Mouse (Mus musculus): ENCODE measurements around the gene Zrsr2.

The Zrsr2 gene

DNA sequence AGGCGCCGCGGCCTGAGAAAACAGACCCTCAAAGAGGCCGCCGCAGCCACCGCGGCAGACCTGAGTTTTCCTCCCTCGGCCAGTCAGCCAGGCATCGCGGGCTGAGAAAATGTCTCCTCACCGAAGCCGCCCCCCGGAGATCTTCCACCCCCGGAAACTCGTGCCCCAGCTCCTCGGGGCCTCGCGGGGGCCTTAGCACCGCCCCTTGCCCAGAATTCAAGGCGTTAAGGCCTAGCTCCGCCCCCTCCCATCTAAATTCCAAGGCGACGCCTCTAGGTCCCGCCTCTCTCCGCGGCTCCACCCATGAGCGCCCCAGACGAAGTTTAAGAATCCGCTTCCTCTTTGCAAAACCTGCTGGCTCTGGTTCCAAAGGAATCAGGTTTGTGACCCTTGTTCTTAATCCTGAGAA is at the start of gene Zrsr2:
Gene Zrsr2 (minus strand): TSS at position 195 of the 409 bp plus-strand sequence.
- peak; percentile 92 for DNase-seq (ENCODE audit: low spot score)

DNA sequence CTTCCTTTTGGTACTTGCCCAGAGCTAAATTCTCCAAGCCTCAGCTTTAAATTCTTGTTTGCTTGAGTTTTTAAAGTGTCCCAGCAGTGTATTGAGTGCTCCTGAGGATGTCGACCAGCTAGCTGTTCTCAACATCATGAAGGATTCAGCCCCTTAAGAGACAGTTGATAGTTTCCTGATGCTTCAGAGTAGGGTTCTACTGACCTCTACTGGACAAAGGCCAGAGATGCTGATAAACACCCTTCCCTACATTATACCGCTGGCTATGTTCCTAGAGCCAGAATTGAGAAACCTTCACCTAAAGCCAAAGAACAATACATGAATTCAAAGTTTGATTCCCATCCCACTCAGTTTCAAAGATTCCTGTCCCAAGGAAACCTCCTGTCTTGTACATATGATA is 46.3 kb upstream of the Zrsr2 start:
- DNase-seq (ENCODE audit: low spot score) = no peak

DNA sequence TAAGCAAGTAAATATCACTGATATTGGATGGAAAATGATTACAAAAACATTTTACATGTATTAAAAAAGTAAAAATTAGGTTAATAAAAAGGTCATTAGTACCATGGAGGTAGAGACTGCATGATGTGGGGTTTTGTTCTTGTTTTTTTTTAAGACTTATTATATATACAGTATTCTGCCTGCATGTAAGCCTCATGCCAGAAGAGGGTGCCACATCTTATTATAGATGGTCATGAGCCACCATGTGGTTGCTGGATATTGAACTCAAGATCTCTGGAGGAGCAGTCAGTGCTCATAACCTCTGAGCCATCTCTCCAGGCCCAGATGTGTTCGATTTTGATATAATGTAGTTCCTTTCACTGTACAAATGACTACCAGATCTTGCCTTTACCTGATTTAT is 41.4 kb upstream of the Zrsr2 start:
- DNase-seq (ENCODE audit: low spot score) = no peak

DNA sequence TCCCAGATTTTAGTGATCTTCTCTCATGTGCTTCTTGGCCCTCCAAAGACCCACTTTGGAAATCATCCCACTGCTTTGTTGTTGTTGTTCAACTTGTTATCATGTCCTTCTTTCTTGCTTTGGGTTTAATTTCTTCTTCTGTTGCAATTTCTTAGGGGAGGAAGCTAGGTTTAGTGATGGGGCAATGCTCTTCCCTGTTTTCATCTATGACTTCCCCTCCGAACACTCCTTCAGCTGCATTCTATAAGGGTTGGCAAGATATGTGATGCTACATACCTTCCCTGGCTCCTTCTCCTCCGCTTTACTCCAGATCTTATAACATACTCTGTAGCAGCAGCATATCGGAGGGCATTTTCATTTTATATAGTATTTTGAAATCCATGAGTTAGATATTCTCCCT is 38.3 kb upstream of the Zrsr2 start:
- no peak for DNase-seq (ENCODE audit: low spot score)

DNA sequence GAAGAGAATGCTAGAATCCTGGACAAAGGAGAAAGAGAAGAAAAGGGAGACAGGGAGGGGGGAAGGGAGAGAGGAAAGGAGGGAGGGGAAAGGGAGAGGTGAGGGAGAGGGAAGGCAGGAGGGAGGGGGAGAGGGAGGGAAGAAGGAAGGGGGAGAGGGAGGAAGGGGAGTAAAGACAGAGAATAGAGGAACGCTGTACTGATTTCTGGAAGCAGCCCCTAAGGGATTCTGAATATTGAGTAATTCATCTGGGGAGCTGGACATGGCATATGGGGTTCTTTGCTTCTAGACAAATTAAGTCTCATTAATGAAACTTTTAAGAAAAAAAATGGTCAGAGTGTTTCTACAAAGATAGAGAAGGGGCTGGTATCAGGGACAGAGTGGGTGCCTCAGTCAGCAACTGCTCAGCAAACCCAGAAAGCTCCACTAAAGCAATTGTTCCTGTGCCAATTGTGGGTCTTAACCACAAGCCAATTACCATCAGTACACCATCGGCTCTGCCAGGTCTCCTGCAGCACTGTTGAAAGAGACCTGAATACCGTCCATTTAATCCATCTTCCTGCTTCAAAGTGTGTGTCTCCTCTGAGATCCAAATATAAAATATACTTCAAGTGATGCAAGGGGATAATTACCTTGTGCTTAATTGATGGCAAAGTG is 29.4 kb upstream of the Zrsr2 start:
- DNase-seq (ENCODE audit: low spot score) = no peak

DNA sequence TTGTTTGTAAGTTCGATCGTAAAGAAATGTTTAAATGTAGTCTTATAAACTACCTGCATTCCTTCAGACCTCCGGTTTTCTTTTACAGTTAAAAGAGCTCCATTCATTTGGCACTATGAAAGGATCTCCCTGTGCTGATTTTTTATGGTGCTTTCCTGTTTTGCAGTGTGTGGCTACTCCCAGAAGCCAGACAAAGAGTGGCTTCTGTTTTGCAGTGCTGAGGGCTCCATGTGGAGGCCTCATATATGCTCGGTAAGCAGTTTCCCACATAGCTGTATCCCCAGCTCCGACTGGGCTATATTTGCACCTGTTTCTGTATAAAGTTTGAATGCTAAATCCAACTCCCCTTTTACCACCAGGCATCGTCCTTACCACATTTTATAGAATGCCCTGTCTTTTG is 23.7 kb upstream of the Zrsr2 start:
- no peak for DNase-seq (ENCODE audit: low spot score)

DNA sequence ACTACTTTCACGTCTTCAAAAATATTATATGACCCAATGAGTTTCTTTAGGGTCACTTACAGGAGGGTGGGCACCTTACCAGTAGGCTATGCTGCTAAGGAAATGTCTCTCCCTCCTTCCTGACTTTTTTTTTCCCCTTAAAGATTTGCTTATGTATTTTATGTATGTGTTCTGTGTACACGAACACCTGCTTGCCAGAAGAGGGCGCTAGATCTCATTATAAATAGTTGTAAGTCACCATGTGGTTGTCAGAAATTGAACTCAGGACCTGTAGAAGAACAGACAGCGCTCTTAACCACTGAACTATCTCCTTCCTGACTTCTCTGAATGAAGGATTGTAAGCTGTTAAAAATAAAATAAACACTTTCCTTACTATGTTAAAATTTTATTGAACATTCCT is 23.0 kb upstream of the Zrsr2 start:
- no peak for DNase-seq (ENCODE audit: low spot score)

DNA sequence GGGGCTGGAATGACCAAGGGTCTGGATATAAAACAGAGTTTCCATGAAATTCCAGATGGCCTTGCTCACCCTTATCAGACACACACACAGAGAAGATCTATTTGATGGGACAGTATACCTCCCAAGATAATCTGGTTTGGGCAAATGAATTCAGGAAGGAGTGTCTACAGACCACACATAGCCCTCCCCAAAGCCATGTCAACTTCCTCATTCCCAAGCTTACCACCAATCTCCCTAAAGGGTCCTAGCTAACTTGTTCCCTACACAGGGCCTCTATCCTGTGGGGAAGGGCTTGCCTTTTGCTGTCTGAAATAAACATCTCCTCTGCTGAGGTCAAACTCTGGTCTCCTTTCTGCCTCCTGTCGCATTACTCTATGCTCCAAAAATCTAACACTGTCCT is 22.6 kb upstream of the Zrsr2 start:
- DNase-seq (ENCODE audit: low spot score) = no peak

DNA sequence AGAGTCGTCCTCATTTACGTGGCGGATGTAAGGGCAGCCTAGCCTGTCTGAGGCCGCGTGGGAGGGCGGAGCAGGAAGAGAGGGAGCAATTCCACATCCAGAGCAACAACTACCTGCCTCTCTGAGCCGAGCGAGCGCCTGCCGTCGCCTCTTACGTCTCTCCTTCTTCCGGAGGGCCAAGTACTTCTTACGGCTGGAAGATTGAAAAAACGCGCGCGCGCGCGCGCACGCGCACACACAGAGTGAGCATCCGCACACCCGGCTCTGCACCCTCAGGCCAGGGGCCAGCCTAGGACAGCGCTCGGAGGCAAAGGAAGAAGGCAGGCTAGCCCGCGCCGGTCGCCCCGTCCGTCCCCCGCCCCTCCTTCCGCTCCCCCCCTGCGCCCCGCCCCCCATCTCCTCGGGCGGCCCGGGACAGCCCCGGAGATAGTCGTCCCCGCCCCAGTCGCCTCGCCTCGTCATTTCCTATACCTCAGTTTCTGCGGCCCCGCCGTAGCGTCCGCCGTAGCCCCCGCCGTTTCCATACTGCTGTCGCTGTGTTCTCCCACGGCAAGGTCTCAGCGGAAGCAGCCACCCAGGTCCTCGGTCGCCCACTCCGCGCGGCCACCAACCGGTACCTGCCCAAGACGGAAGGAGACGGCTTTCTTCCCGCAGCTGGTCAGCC is 526 bp downstream of the Zrsr2 start:
- DNase-seq (ENCODE audit: low spot score) = peak; percentile 77

DNA sequence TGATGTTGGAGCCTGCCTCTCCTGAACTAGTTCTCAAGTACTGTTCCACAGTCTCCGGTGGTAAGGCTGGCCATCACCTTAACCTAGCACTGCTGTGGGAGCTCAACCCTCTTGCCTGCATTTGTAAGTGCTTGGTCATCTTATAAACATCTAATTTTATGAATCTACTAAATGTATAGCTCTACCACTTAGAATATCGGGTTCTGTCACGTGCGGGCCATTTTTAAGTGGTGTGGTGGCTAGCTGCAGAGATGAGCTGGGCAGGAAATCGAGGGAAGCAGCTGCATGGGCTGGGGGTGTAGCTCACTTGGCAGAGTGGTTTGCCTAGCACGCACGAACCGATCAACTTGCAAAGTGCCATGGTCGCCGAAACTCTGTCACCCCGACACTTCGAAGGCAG is 1.1 kb downstream of the Zrsr2 start:
- no peak for DNase-seq (ENCODE audit: low spot score)

DNA sequence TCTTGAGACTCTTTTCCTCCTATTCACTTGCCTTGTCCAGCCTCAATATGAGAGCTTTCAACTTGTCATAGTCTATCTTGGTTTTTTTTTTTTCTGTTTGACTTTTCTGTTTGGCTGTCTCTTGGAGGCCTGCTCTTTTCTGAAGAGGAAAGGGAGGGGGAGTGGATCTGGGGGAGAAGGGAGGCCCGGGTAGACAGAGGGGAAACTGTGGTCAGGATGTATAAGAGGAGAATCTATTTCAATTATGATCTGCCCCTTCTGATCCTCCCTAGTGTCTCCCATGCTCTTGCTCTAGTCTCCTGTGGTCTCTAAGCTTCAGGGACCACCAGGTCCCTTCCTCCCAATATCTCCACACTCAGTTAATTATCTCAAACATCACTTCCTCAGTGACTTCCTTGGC is 6.8 kb downstream of the Zrsr2 start:
- DNase-seq (ENCODE audit: low spot score) = no peak

DNA sequence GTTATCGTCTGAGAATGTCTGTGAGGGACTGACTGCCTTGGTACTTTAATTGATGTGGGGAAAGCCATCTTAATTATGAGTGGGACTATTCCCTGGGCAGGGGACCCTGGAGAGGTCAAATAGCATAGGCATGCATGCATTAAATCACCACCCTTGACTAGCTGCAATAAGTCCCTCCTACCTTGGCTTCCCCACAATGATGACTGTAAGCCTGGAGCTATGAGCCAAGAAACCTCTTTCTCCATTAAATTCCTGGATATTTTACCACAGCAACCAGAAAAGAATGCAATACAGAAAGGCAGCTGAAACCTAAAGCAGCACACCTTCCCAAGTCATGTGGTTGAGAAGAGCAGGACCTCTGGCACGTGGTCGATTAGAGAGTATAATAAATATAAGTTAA is 14.1 kb downstream of the Zrsr2 start:
- no peak for DNase-seq (ENCODE audit: low spot score)

DNA sequence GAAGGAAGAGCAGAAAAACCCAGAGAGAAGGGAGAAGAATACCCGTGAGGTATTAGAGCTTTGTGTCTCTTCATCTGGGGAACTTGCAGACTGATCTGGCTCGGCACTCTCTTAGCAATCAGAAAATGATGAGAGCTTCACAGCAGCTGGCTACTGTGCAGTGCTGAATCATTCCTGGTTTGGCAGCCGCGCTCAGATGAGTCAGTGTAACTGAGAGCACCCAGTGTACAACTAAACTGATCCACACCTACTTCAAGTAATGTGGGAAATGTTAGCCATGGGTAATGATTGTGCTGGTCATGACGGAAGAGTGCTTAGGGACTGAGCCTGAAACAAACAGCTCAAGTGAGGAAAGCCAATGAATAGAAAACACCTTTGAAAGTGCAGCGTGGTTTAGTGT is 19.9 kb downstream of the Zrsr2 start:
- DNase-seq (ENCODE audit: low spot score) = no peak

DNA sequence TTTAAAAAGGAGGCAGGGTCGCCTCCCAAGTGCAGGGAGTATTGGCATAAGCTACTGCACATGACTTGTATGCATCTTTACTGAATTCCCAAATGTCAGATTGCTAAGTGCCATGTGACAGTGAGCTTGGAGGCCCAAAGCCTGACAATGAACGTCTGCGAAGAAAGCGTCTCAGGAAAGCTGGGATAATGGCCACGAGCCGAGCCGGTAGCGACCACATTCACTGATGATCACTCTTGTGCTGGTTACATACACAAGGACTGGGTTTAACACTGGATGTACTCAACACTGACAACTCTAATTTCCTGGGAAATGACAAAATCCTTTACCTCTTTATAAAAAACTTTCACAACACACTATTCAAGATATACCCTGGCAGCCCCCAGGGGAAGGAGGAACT is 23.7 kb downstream of the Zrsr2 start:
- no peak for DNase-seq (ENCODE audit: low spot score)

DNA sequence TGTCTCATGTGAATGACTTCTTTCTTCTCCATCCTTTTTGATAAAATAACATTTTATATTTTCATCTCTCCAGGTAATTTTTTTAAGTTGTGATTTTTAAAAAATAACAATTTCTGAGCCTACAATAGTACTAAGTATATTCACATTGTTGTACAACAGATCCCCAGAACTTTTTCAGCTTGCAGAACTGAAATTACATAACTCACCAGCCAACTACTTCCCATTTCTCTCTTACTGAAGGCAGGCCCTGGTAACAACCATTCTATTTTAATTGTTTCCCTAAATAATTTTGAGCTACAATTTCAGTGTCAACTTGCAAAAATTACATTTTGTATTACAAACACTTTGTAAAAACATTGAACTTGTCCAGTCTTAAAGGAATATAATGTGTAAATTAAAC is 28.9 kb downstream of the Zrsr2 start:
- DNase-seq (ENCODE audit: low spot score) = no peak

DNA sequence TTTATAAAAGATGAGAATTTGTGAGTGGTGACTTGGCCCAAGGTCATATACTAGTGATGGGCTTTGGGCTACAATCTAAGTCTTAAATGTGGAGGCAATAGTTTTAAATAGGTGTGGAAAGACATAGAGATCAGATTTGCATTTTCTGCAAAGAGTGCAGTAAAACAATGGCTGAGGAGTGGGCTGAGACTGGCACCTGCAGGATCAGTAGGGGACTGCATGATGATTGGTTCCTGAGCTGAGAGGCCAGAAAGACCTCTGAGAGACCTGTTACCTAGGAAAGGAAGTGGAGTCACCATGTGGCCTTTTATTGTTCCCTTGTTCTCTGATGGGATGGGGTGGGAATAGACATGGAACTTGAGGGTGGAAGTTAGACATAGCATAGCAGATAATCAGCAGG is 45.7 kb downstream of the Zrsr2 start:
- peak; percentile 39 for DNase-seq (ENCODE audit: low spot score)

DNA sequence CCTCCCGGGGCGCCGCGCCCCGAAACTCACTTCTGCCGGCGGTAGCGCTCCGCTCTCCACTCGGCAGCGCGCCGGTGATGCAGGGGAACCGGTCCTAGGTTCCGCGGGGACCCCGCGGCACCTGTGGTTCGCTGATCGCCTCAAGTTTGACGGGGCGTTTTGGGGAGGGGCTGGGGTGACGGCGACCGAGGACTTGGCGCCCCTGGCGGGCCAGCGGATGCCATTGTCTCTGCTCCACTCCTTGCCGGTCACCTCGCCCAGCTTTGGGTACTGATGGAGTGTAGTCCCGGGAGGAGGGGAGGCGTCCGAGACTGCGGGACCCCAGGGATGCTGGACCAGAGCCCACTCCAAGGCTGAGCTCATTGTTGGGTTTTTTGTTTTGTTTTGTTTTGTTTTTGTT is 49.1 kb downstream of the Zrsr2 start:
- DNase-seq (ENCODE audit: low spot score) = peak; percentile 58

DNA sequence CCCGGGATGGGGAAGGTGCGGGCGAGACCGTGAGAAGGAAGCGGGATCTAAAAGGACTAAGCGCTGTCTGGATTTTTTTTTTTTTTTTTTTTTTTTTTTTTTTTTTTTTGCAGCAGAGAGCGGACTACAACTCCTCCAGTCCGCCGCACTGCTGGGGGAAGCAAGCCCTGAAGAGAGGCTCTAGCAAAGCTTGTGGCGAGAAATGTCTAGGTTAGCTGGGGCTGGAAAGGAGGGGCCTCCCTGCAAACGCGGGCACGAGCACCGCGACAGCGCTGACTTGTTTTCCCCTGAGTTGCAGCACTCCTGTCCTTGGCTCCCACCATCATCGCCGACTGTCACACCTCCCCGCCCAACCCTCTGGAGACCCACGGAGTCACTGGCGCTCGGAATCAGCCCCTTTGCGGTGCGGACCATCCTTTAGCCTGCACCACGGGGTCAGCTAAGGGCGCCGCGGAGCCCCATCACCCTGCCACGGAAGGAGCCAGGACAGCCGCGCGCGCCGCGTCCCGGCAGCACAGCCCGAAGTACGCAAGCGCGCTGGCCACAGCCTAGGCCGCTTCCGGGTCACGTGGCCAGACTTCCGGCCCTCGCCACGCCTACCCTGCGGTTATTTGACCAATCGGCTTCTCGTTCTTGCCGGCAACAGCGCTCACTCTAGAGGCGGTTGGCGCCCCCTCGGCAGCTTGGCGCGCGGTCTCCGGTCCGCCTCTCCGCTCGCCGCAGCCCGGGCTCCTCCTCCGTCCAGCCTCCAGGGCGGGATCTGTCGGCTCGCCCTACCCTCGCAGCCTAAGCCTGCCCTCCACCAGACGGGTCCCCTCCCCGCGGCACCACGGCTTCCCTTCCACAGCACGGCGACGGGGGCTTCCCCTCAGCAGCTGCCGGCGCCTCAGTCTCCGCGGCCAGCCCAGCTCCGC is 49.9 kb downstream of the Zrsr2 start, which contains the start of gene Ap1s2:
Gene Ap1s2 (plus strand): TSS at position 681 of the 914 bp plus-strand sequence.
- DNase-seq (ENCODE audit: low spot score) = peak; percentile 92

DNA sequence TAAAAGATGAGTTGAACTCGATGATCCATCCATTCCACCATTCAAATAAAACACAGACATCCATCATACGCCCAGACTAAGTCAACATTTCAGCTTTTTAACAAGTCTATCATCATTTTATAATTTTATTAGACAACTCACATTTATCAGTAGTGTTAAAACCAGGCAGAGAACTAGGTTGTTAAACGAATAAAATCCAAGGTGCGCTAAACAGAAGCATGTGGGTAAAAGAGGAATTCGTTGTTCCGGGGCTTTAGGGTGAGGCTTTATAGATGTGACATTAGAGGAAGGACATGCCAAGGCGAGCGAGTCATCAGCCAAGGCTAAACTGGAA is 50.5 kb downstream of the Zrsr2 start:
- DNase-seq (ENCODE audit: low spot score) = no peak

DNA sequence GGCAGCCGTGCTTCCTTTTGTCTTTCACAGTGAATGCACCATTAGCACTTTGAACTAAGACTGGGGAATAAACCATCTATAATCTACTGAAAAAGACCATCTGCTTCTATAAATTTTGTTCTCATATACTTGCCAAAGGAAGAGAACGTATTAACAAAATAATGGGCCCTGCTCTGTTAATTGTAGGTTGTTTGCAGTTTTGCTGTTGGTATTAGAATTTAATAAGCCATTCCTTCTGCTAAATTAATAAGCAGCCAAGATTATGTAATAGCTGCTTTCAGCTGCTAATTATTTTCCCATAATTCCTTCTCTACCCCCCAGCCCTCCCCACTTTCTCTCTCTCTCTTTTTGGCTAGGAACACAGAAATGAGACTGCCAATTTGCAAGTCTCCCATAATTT is 51.6 kb downstream of the Zrsr2 start:
- DNase-seq (ENCODE audit: low spot score) = no peak

DNA sequence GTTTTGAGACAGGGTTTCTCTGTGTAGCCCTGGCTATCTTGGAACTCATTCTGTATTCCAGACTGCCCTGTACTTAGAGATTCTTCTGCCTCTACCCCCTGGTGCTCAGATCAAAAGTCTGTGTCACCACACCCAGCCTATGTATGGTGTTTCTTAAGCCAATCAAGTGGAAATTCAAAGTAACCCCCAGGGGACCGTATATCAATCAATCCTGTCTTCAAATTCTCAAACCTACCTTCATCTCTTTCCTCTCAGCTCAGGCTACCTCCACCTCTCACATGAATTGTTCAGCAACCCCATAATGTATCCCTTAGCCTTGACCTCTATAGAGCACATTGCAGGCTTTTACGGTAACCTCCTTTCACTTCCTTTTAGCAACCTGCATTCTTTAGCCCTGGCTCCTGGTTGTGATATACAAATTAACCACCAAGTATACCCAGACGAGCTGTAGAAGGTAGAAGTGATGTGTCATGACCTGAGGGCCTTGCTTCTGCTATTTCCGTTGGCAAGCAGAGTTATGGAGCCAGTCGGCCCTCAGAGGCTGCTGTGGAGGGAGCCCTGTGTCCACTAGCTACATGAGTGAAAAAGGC is 58.9 kb downstream of the Zrsr2 start:
- DNase-seq (ENCODE audit: low spot score) = no peak

DNA sequence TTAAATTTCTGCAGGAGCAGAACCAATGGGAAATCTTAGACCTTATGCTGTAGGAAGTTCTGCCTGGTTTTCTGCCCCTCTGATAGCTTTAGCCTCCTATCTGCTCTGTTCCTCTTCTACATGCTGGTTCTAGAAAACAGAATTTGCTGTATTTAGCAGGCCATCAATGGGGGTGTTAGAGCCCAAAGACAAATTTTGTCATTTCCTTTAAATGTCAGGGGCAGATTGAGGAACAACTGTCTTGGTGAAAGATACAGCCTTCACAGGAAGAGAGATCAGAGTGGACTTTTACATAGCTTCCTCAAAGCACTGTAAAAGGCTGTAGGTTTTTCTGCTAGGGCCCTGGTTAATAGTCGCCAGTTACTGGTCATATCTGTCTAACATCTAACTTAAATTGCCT is 61.1 kb downstream of the Zrsr2 start:
- DNase-seq (ENCODE audit: low spot score) = no peak

DNA sequence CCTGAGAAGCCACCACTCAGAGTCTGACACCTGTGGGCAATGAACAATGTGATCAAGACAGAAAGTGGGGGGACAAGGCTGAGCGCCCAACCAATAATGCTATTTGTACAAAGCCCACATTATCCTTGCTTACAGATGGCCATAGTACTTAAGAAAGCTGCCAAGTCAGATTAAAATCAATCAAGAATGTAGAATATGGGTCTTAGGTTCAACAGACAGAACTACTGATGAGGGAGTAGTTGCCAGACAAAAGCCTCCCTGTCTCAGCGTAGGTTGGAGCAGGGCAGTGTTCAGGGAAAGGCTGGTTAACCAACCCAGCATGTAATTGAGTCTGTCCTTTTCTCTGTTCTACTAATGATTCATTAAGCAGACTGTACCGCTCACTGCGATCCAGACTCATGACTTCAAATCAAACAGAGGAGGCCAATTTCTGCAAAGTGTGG is 72.9 kb downstream of the Zrsr2 start:
- no peak for DNase-seq (ENCODE audit: low spot score)
